Comparison of ENCODE assay signal across 13 mouse cellular contexts in genomic region chr3:51771839-51772630, GRCm38 (mm10).
A peak's percentile ranks its signal among the peaks of the same experiment; 100 is the strongest.
DNase-seq lines count a peak whose midpoint lies in the region; ATAC-seq lines count a peak whose summit lies in the region.
"Had no signal": no experiment of that assay in that cellular context is flagged by ENCODE, and none has a peak within 500 bp of the region (broad histone marks: within the 10 kb centered on the region; RNA-seq: fewer than 3 reads in every experiment).

No protein-coding gene starts in this region.

- WGBS in heart, embryonic 10.5 days, result 64% methylated on average over 9 of the region's 9 CpGs
- WGBS in midbrain, embryonic 12.5 days, result 81% methylated on average over 9 of the region's 9 CpGs
- 79% methylated on average over 9 of the region's 9 CpGs for whole genome bisulfite sequencing in midbrain, embryonic 10.5 days
- 60% methylated on average over 9 of the region's 9 CpGs for WGBS in hindbrain, embryonic 16.5 days

- no peak overlapping the region for H3K9ac ChIP-seq in midbrain, embryonic 12.5 days (replicated peaks)
- no peak overlapping the region for H3K9ac ChIP-seq in hindbrain, embryonic 16.5 days (ENCODE audit: low read depth, low read length)
- H3K9ac ChIP-seq: liver, embryonic 15.5 days had no signal

- H3K4me2 ChIP-seq in midbrain, embryonic 12.5 days (replicated peaks), result no peak overlapping the region
- H3K4me2 ChIP-seq in hindbrain, embryonic 16.5 days (ENCODE audit: low read length), result no peak overlapping the region
- H3K4me2 ChIP-seq: liver, embryonic 15.5 days had no signal

- H3K4me3 ChIP-seq in heart, embryonic 10.5 days, result no peak overlapping the region
- H3K4me3 ChIP-seq in midbrain, embryonic 12.5 days, result no peak overlapping the region
- H3K4me3 ChIP-seq in midbrain, embryonic 10.5 days, result no peak overlapping the region
- no peak overlapping the region for H3K4me3 ChIP-seq in hindbrain, embryonic 16.5 days (ENCODE audit: low read length)
- H3K4me3 ChIP-seq: liver, embryonic 15.5 days had no signal

- H3K36me3 ChIP-seq in heart, embryonic 10.5 days, result 0 out of 2 replicates have a peak, but pooled peaks cover 2% of the 10 kb centered on the region
- no peaks in the 10 kb centered on the region for H3K36me3 ChIP-seq in midbrain, embryonic 12.5 days
- peaks cover 9% of the 10 kb centered on the region; the same call in 1 of the 2 replicates for H3K36me3 ChIP-seq in midbrain, embryonic 10.5 days
- no peaks in the 10 kb centered on the region for H3K36me3 ChIP-seq in hindbrain, embryonic 16.5 days (ENCODE audit: control insufficient read depth, insufficient read depth, low read length)
- H3K36me3 ChIP-seq: liver, embryonic 15.5 days had no signal

- H3K9me3 ChIP-seq in heart, embryonic 10.5 days, result no peaks in the 10 kb centered on the region
- 0 out of 2 replicates have a peak, but pooled peaks cover 4% of the 10 kb centered on the region for H3K9me3 ChIP-seq in midbrain, embryonic 12.5 days
- peaks cover 3% of the 10 kb centered on the region; the same call in 1 of the 2 replicates for H3K9me3 ChIP-seq in midbrain, embryonic 10.5 days (replicated peaks)
- H3K9me3 ChIP-seq in hindbrain, embryonic 16.5 days (ENCODE audit: control insufficient read depth, low read length), result no peaks in the 10 kb centered on the region; the same call in 1 of the 2 replicates
- H3K9me3 ChIP-seq: liver, embryonic 15.5 days had no signal

- no peak for ATAC-seq in midbrain, embryonic 12.5 days (ENCODE audit: low FRiP score, low read depth)
- ATAC-seq in hindbrain, embryonic 16.5 days, result peak; percentile 53

- H3K27ac ChIP-seq in heart, embryonic 10.5 days, result no peak overlapping the region
- H3K27ac ChIP-seq in midbrain, embryonic 12.5 days (replicated peaks), result 0 out of 2 replicates have a peak overlapping the region, but pooled peaks have one; percentile 5
- no peak overlapping the region for H3K27ac ChIP-seq in midbrain, embryonic 10.5 days (replicated peaks)
- no peak overlapping the region for H3K27ac ChIP-seq in hindbrain, embryonic 16.5 days (ENCODE audit: low read depth, low read length)
- H3K27ac ChIP-seq: liver, embryonic 15.5 days; macrophage had no signal

- peak; percentile 59 for DNase-seq in heart, embryonic 10.5 days (ENCODE audit: low spot score)
- no peak for DNase-seq in heart, adult 18-20 months
- no peak for DNase-seq in midbrain, embryonic 10.5 days (ENCODE audit: low spot score)
- DNase-seq in thymus, postnatal 4 days, result no peak
- DNase-seq in testis, postnatal 14 days (ENCODE audit: low spot score), result no peak
- DNase-seq in thymus, postnatal 10 days (ENCODE audit: low spot score in 2 of 2), result no peak
- DNase-seq: cerebellum, postnatal 10 days; heart, postnatal 10 days; kidney, adult 2 months had no signal

- H3K4me1 ChIP-seq in heart, embryonic 10.5 days, result 0 out of 2 replicates have a peak, but pooled peaks cover 5% of the 10 kb centered on the region
- H3K4me1 ChIP-seq in midbrain, embryonic 12.5 days, result peaks cover 11% of the 10 kb centered on the region
- H3K4me1 ChIP-seq in midbrain, embryonic 10.5 days, result peaks cover 19% of the 10 kb centered on the region
- peaks cover 4% of the 10 kb centered on the region for H3K4me1 ChIP-seq in hindbrain, embryonic 16.5 days (ENCODE audit: control insufficient read depth, insufficient read depth, low read depth, low read length)
- H3K4me1 ChIP-seq: liver, embryonic 15.5 days had no signal

- H3K27me3 ChIP-seq in heart, embryonic 10.5 days (ENCODE audit: insufficient read depth, poor library complexity, severe bottlenecking), result no peaks in the 10 kb centered on the region
- H3K27me3 ChIP-seq in midbrain, embryonic 12.5 days, result no peaks in the 10 kb centered on the region
- H3K27me3 ChIP-seq in midbrain, embryonic 10.5 days (ENCODE audit: low read depth, poor library complexity, severe bottlenecking), result no peaks in the 10 kb centered on the region
- H3K27me3 ChIP-seq in hindbrain, embryonic 16.5 days (replicated peaks; ENCODE audit: control insufficient read depth, insufficient read depth, low read length), result no peaks in the 10 kb centered on the region
- H3K27me3 ChIP-seq: liver, embryonic 15.5 days had no signal
